Mouse (Mus musculus) neural tube, embryonic 10.5 days (tissue): ENCODE data around the gene Art1.
A peak's percentile ranks its signal among the peaks of the same experiment; 100 is the strongest.

Source experiments
- DNase-seq: peaks from one replicate; pipeline ENCODE4 v3.0.0-alpha.2; 2017; ENCODE audit warnings: low spot score; ENCODE audit errors: extremely low spot score

Gene Art1

DNA sequence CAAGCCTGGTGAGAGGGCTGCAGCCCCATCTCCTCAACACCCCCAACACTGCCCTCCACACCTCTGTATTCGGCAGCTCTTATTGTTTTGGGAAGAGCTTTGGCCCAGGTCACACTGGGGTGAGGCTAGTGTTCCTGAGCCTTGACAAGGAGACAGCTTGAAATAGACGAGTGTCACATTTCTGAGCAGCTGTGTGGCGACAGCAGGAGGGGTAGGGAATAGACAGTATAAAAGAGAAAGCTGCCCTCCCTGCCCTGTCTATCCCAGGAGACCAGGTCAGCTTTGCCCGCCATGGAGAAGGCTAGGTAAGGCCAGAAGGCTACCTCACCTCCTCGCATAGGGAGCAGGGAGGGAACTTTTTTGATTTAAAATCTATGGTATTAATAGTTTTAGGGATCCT is at the start of gene Art1:
Art1 (plus strand) TSS at position 257 of the 400 bp plus-strand sequence.
- no peak for DNase-seq

DNA sequence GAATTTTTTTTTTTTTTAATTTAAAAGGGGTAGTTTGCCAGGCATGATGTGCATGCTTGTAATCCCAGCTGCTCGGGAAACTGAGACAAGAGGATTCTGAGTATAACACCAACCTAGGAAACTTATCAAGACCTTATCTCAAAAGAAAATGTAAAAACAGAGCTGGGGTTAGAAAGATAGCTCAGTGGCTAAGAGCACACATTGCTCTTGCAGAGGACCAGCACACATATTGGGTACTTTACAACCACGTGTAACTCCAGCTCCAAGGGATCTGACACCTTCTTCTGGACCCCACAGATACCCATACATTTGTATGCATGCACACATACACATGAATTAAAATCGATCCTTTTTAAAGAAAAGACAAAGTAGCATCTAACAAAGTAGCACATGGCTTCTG is 40.2 kb upstream of the Art1 start:
- DNase-seq: no peak

DNA sequence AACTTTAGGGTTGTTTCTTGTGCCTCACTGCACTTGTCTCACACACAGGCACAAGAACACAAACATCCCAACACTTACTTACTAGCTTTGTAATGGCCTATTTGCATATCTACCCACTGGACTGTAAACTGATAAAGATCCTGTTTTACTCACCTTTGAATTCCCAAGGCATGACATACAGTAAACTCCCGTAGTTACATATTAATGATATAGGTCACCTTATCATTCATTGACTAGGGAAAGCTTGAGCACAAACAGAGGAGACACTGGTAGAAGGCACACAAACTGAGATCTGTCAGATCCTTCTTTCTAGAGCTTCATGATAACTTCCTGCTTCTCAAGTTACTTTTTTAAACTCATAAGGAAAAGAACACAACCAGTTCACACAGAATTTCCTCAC is 39.3 kb upstream of the Art1 start:
- no peak for DNase-seq

DNA sequence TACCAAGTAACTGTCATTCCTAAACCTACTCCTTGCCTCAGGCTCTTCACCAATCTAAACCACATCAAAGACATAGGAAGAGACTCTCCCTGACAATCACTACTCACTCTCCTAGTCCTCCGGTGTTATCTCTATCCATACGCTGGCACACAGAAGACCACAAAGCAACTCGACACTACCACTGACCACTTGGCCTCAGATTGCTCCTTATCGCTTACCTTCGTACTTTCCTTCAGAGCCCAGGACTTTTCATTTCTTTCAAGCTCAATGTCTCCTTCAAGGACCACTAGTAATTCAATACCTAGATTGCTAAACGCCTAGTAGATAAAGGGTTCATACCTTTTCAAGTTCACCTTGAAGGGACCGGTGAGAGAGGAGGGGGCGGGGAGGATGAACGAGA is 37.7 kb upstream of the Art1 start:
- DNase-seq: no peak

DNA sequence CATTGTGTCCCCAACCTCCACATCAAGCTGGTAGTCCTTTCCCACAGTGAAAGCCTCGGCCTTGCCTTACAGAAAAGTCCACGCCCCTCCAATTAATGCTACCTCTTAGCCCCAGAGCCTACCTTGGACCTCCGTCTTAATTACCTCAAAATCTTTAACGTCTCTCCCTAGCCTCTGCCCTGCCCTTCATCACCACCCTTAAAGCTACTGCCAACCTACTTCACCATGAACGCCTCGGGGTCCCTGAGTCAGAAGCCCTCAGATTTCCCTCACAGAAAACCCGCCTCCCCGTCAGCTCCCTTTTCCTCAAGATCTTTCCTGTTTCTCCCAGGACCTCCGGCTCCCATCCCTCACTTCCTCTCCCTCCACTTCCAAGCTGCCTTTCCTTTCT is 36.9 kb upstream of the Art1 start:
- no peak for DNase-seq

DNA sequence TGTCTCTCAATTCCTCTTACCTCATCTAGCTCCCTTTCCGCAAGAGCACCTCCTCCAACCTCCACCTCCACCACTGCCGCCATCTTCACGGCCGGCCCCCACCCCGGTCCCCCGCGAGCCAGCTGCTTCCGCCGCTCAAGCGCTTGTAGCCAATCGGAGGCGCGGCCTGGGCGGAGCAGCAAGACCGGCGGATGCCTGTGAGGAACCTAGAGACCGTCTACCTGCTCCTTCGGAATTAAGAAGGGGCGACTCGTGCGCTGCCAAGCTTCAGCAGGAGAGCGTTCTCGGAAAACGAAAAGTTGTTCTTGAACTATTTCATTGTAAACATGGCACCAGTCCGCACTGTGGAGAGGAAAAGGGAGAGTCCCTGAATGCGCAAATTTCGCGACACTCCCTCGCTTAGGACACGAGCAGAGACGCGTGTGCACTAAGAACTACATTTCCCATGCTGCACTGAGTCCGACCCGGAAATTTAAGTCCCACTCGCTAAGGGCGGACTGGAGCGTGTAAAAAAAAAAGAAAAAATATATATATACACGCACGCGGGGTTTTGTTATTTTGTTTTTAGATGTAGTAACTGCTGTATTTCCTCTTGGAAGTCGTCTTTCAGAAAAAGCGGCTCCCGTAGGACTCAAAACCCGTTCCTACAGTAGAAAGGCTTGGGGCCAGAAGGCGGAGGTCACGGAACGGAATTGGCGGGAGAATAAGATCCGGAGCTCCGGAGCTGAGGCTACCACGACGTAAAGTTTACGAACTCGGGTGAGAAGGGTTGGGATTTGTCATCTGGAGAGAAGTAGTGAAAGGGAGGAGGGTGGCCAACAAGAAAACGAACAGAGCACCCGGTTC is 36.3 kb upstream of the Art1 start, which contains the start of the genes Rnf121, Xndc1 and Xntrpc:
Rnf121 (minus strand) TSS at position 424 of the 846 bp plus-strand sequence.
Xndc1 (plus strand) TSS at position 466 of the 846 bp plus-strand sequence.
Xntrpc (plus strand) TSS at position 668 of the 846 bp plus-strand sequence.
- DNase-seq: peak; percentile 93

DNA sequence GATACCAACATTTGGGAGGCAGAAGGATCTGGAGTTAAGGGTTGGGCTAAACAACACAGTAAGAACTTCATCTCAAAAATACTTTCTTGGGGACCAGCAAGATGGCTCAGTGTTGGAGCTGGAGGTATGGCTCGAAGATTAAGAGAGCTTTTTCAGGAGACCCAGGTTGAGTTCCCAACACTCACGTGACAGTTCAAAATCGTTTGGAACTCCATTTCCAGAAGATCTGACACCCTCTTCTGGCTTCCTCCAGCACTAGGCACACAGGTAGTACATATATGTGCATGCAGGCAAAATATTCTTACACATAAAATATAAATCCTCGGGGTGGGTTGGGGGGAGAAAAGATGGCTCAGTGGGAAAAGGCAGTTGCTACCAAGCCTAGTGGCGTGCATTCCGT is 35.2 kb upstream of the Art1 start:
- DNase-seq: no peak

DNA sequence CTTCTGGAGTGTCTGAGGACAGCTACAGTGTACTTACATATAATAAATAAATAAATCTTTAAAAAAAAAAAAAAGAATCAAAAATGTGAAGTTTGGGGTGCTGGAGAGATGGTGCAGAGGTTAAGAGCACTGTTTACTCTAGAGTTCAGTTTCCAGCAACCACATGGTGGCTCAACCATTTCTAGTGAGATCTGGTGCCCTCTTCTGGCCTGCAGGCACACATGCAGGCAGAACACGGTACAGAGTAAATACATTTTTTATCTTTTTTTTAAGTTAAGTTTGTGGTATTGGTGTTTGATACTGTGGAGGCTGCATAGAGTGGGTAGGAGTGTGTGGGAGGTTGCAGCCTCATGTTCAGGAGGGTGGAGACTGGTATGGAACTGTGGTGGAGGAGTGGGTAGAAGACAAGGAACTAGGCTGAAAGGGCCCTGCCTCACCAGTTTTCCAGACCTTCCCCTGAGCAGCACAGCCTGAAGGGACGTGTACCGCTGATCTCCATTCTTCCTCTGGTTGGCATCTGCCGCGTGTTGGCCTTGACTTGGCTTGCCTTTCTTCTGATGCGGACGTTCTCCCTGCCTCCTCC is 24.7 kb upstream of the Art1 start:
- no peak for DNase-seq

DNA sequence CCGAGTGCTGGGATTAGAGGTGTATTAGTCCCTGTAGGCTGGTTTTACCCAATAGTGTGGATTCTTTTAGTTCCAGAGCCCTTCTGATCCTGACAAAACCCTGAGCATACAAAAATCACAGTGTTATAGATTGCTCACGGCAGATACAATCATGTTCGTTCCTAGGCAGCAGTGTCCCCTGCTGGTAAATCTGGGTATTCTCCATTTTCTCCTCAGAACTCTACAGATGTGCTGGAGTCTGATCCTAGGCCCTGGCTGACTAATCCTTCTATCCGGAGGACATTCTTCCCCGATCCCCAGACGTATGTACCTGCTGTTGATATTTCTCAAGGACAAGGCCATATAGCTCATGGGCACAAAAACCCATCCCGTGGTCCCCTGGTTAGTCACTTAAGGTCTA is 23.0 kb upstream of the Art1 start:
- no peak for DNase-seq

DNA sequence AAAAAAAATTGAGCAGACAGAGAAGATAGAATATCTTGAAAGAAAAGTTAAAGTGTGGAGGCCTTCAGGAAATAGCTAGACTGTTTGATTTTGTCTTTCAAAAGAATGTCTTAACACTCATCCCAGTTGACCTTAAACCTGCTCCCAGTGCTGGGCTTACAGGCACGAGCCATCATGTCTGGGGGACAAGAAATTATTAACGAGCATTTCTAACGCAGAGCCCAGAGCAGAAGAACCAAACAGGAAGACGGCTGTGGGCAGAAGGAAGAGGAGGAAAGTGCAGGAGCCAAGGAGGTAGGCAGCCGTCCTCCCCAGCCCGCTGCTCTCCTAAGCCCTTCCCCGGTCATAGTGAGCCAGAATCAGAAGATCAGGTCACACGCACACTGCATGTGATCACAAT is 21.2 kb upstream of the Art1 start:
- no peak for DNase-seq

DNA sequence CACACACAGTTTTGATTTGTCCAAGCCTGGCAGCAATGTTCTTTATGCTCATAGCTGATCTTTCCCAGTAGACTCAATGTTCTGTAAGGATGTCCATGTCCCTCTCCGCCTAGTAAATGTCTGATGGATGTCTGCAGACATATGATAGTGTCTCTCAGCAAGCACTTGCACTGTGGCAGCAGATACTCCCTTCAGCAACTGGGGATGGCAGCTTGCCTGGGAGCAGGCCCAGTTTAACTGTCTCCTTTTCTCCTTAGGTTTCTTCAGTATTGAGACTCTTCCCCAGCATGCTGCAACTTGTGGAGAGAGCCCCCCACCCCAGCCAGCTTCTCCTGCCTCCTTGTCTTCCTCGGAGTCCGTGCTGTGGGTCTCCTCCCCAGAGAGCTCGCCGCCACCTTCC is 19.8 kb upstream of the Art1 start:
- DNase-seq: no peak

DNA sequence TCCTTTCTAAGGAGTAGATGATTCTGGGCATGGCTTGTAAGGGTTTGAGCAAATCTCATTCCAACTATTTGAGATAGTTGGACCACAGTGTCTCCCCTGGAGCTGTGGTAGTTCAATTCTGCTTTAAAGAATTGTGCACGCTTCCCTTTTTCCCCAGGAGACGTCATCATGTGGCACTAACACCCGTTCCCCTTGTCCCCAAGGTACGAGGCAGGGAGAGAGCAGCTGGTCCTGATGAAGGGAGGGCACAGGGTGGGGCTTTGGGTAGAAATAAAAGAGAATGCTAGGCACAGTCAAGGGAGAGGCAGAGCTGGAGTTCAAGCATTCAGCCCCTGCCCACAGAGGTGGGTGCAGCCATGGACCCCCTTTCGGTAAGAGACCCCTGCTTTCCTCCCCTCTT is 18.7 kb upstream of the Art1 start, which contains the start of gene Trpc2:
Trpc2 (plus strand) TSS at position 301 of the 400 bp plus-strand sequence.
- no peak for DNase-seq

DNA sequence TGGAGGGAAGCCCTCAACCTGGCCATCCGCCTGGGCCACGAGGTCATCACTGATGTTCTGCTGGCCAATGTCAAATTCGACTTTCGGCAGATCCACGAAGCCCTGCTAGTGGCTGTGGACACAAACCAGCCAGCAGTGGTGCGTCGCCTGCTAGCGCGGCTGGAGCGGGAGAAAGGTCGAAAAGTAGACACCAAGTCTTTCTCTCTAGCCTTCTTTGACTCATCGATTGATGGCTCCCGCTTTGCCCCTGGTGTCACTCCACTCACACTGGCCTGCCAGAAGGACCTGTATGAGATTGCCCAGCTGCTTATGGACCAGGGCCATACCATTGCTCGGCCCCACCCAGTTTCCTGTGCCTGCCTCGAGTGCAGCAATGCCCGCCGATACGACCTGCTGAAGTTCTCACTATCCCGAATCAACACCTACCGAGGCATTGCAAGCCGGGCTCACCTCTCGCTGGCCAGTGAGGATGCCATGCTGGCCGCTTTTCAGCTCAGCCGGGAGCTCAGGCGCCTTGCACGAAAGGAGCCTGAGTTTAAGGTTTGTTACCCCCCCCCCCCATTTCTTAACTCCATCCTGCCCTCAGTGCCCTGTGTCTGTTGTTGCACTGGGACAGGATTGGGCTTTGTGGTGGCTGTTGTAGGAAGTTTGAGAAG is 17.4 kb upstream of the Art1 start:
- no peak for DNase-seq

DNA sequence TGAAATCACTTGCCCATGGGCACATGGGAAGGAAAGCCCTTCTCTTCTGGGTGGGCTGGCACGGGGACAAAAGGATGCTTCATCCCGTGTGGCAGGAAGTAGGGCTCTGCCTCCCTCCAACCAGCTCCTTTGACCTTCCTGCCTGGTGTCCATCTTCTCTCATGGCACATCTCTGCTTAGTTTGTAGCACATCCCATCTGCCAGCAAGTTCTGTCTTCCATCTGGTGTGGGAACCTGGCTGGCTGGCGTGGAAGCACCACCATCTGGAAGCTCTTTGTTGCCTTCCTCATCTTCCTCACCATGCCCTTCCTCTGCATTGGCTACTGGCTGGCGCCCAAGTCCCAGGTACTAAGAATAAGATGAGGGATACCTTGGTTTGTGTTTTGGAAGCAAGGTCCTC is 14.2 kb upstream of the Art1 start:
- DNase-seq: no peak

DNA sequence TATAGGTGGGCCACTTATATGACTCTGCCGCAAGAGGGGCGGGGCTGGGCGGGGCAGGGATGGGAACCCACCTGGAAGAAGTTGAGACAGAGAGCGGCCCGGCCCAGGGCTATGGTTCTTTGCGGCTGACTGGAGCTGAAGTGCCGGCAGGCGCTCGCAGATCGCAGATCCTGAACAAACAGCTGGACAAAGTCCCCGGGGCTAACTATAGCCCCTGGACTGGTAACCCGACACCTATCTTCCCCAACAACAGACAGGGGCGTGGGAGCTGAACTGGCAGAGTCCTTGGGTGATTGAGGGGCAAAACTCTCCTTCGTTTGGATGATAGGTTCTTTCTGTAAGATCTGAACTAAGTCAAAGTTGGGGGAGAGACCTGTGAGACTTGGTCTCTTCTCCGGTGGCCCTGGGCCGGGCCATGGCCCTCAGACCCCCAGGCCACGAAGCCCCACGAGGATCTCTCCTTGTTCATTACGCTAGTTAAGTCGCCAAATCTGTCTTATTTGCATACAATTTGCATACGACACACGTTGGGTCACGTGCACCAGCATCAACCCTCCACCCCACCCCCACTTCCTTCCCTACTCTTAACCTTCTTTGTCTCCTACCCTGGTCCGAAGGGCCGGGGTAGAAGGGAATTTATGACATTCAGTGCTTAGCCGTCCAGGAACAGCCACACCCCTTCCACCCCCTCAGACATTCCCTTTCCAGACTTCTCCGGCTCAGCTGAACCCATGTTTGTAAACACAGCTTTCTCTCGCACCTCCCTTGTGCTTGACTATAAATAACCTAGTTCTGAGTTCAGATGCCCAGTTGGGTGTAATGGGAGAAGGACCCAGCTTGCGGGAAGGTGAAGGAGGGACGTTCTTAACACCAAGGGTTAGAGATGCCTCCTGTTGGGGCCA is 1.5 kb upstream of the Art1 start:
- peak; percentile 64 for DNase-seq

DNA sequence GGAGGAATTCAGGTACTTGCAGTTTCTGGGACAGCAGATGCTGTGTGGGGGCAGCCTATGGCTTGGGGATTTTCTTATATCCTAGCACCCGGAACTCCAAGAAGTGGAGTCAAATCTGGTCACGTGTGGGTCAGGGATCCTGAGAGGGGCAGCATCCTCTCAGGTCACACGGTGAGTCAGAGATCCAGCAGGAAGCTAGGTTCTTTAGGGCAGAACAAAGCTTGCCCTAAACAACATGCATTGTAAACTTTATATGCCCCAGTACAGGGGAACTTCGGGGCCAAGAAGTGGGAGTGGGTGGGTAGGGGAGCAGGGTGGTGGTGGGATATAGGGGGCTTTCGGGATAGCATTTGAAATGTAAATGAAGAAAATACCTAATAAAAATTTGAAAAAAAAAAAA is 675 bp upstream of the Art1 start:
- DNase-seq: no peak

DNA sequence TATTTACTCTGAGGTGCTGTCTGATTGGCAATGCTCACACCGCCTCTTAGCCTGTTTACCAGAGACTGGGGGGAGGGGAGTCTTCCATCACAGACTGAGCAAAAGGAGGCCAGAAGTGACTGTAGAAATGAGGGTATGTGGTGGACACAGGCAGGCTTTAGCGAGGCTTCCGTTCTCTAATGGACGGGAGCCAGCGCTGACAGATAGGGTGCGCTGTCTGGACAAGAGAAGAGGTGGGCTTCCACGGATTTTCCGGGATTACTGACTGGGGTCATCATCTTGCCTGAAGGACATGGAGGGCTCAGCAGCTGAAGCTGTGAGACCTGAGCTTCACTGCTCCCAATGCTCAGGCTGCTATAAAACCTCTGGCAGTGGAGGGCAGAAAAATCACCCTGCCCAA is 698 bp downstream of the Art1 start:
- DNase-seq: no peak

DNA sequence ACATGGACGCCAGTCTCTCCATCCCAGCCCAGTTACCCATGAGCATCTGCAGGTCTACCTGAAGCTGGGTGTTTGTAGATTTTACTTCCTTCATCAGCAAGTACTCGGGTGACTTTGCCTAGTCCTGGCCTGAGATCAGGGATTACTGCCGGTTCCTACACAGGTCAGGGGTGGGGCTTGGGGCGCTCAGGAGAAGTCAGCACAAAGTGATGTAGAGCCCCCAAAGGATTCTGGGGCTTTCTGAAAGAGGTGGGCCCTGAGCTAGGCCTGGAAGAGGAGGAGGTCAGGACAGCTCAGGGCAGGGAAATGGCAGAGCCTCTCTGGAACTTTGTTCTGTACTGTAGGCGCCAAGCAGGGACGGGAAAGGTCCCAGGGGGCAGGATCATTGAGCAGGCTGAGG is 1.2 kb downstream of the Art1 start:
- no peak for DNase-seq

DNA sequence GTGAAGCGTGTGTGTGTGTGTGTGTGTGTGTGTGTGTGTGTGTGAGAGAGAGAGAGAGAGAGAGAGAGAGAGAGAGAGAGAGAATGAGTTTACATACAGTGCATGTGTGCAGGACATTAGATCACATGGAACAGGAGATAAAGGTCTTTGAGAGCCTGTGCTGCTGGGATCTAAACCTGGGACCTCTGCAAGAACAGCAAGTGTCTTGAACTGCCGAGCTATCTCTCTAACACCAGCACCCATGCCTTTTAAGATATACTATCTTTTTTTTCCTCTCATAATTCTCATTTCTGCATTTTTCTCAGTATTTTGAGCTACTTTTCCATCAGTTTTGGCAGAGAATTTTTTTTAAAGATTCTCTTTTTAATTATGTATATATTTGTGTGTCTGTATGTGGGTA is 2.0 kb downstream of the Art1 start:
- DNase-seq: no peak

DNA sequence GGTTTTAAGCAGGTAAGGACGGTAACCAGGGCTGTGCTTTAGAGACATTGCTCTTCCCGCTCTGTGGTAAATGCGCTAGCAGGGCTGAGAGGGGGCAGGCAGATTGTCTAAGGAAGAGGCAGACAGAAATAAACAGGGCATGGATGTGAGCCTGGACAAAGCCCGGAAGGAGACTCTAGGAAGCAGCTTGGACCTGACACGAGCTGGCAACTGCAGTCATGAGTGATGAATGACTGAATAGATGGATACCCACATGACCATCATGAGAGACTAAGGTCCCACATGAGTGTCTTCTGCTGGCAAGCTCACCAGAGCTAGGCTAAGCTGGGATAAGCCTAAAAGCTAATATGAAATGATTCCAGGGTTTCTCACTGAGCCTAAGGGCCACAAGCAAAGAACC is 2.6 kb downstream of the Art1 start:
- DNase-seq: no peak

DNA sequence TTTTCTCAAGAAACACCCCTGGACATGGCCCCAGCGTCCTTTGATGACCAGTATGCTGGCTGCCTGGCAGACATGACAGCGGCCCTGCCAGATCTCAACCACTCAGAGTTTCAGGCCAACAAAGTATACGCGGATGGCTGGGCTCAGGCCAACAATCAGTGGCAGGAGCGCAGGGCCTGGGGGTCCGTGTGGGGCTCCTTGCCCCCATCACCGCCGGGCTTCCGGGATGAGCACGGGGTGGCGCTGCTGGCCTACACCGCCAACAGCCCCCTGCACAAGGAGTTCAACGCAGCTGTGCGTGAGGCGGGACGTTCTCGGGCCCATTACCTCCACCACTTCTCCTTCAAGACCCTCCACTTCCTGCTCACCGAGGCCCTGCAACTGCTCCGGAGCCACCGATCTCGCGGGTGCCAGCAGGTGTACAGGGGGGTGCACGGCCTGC is 5.2 kb downstream of the Art1 start:
- DNase-seq: peak; percentile 40
